Comparison of ENCODE assay signal across 16 mouse cellular contexts in genomic region chr5:53148960-53149685, GRCm38 (mm10).
DNase-seq lines count a peak whose midpoint lies in the region; ATAC-seq and TF ChIP-seq lines count a peak whose summit lies in the region.
"Had no signal": no experiment of that assay in that cellular context is flagged by ENCODE, and none has a peak within 500 bp of the region (broad histone marks: within the 10 kb centered on the region; RNA-seq: fewer than 3 reads in every experiment).

No protein-coding gene starts in this region.

- no peaks in the 10 kb centered on the region for H3K27me3 ChIP-seq in kidney, embryonic 15.5 days
- no peaks in the 10 kb centered on the region for H3K27me3 ChIP-seq in cerebellum, adult 2 months (ENCODE audit: control insufficient read depth, insufficient read depth, low read length)
- no peaks in the 10 kb centered on the region for H3K27me3 ChIP-seq in stomach, postnatal 0 days (ENCODE audit: control insufficient read depth, insufficient read depth, low read length)
- H3K27me3 ChIP-seq: embryonic facial prominence, embryonic 13.5 days; neural tube, embryonic 12.5 days had no signal

- no peak for ATAC-seq in kidney, embryonic 15.5 days (replicated peaks; ENCODE audit: low FRiP score)
- ATAC-seq in stomach, postnatal 0 days (ENCODE audit: low FRiP score, low TSS enrichment) = no peak

- peaks cover 20% of the 10 kb centered on the region for H3K36me3 ChIP-seq in kidney, embryonic 15.5 days
- H3K36me3 ChIP-seq in stomach, postnatal 0 days (ENCODE audit: control insufficient read depth, insufficient read depth, low read length) = no peaks in the 10 kb centered on the region
- H3K36me3 ChIP-seq: embryonic facial prominence, embryonic 13.5 days; neural tube, embryonic 12.5 days had no signal

- H3K9ac ChIP-seq in kidney, embryonic 15.5 days = no peak overlapping the region
- no peak overlapping the region for H3K9ac ChIP-seq in stomach, postnatal 0 days (ENCODE audit: low read length)
- H3K9ac ChIP-seq: embryonic facial prominence, embryonic 13.5 days; forebrain, embryonic 12.5 days; neural tube, embryonic 12.5 days had no signal

- H3K9me3 ChIP-seq in kidney, embryonic 15.5 days (replicated peaks) = no peaks in the 10 kb centered on the region
- H3K9me3 ChIP-seq in stomach, postnatal 0 days (ENCODE audit: control insufficient read depth, low read length) = no peaks in the 10 kb centered on the region
- H3K9me3 ChIP-seq: embryonic facial prominence, embryonic 13.5 days had no signal

- TF ChIP-seq EP300 in stomach, postnatal 0 days (optimal IDR thresholded peaks at IDR 0.05) = no peak

- TF ChIP-seq POLR2A in cerebellum, adult 2 months (IDR thresholded peaks at IDR 0.05; ENCODE audit: borderline replicate concordance, insufficient read depth, low read length) = no peak

- peaks cover 25% of the 10 kb centered on the region for H3K4me1 ChIP-seq in kidney, embryonic 15.5 days
- H3K4me1 ChIP-seq in cerebellum, adult 2 months (ENCODE audit: control insufficient read depth, insufficient read depth, low read length) = peaks cover 39% of the 10 kb centered on the region
- H3K4me1 ChIP-seq in stomach, postnatal 0 days (replicated peaks; ENCODE audit: control insufficient read depth, insufficient read depth) = no peaks in the 10 kb centered on the region

- DNase-seq in adrenal gland, postnatal 25 days = peak; percentile 12
- no peak for DNase-seq in adrenal gland, adult 18-20 months (ENCODE audit: low spot score in 2 of 2)
- DNase-seq in kidney, adult 11 months = no peak
- DNase-seq in cerebellum, adult 2 months = peak; percentile 76 to 85
- peak; percentile 57 to 78 for DNase-seq in gastrocnemius, adult 8-10 months (ENCODE audit: low spot score in 2 of 2)
- no peak for DNase-seq in lung, postnatal 10 days
- DNase-seq in stomach, postnatal 0 days (ENCODE audit: low spot score) = no peak
- DNase-seq: adrenal gland, adult 8-10 months; layer of hippocampus, postnatal 36 days; lung, adult 18-20 months; midbrain, embryonic 14.5 days; spleen, adult 18-20 months had no signal

- TF ChIP-seq CTCF in cerebellum, adult 2 months (IDR thresholded peaks at IDR 0.05; ENCODE audit: borderline replicate concordance, insufficient read depth, low read depth, low read length) = no peak
- no peak for TF ChIP-seq CTCF in stomach, postnatal 0 days (IDR thresholded peaks at IDR 0.05; ENCODE audit: low read depth)

- no peak overlapping the region for H3K4me2 ChIP-seq in kidney, embryonic 15.5 days
- no peak overlapping the region for H3K4me2 ChIP-seq in stomach, postnatal 0 days (replicated peaks; ENCODE audit: low read depth)
- H3K4me2 ChIP-seq: embryonic facial prominence, embryonic 13.5 days; forebrain, embryonic 12.5 days; neural tube, embryonic 12.5 days had no signal

- WGBS in kidney, embryonic 15.5 days = 84% methylated on average over 7 of the region's 7 CpGs
- WGBS in cerebellum, adult 2 months = 13% methylated on average over 7 of the region's 7 CpGs
- WGBS in stomach, postnatal 0 days = 89% methylated on average over 7 of the region's 7 CpGs

- H3K4me3 ChIP-seq in kidney, embryonic 15.5 days (replicated peaks) = no peak overlapping the region
- H3K4me3 ChIP-seq in cerebellum, adult 2 months (replicated peaks; ENCODE audit: insufficient read depth, low read depth, low read length) = no peak overlapping the region
- H3K4me3 ChIP-seq in stomach, postnatal 0 days (ENCODE audit: low read depth, low read length) = no peak overlapping the region
- H3K4me3 ChIP-seq: embryonic facial prominence, embryonic 13.5 days; forebrain, embryonic 12.5 days; neural tube, embryonic 12.5 days had no signal

- peak overlapping the region; percentile 37; the same call in 1 of the 2 replicates for H3K27ac ChIP-seq in kidney, embryonic 15.5 days
- H3K27ac ChIP-seq in cerebellum, adult 2 months (ENCODE audit: insufficient read depth, low read length) = peak overlapping the region; percentile 83
- no peak overlapping the region for H3K27ac ChIP-seq in stomach, postnatal 0 days (replicated peaks)
- H3K27ac ChIP-seq: embryonic facial prominence, embryonic 13.5 days; forebrain, embryonic 12.5 days; neural tube, embryonic 12.5 days had no signal

Comparison
In these comparisons a context has a peak if more than half of its experiments do, and no peak if none do; other contexts are left out.
1. DNase-seq: peak in adrenal gland, postnatal 25 days (single experiment), cerebellum, adult 2 months (2 of 2) and gastrocnemius, adult 8-10 months (2 of 2); none in adrenal gland, adult 18-20 months (0 of 2), kidney, adult 11 months (single experiment), lung, postnatal 10 days (single experiment) and stomach, postnatal 0 days (single experiment).